Mouse (Mus musculus) embryonic facial prominence, embryonic 14.5 days (tissue): ENCODE data around the gene Dhps. TPM values are rescaled to one million over a fixed set of nuclear protein-coding genes. Genes with fewer than 3 reads are reported as not detected.

Source experiments
- ATAC-seq: fragments of 200-750 bp; cut with Nextera tagmentation; 2 replicates; pipeline ENCODE4 v1.8.0; 2017; ENCODE audit warnings: low read depth, moderate number of reproducible peaks, moderate TSS enrichment
- DNase-seq: peaks from one replicate; pipeline ENCODE4 v3.0.0-alpha.2; 2015; ENCODE audit warnings: low spot score
- H3K27ac ChIP-seq: fragments of 300-500 bp; sonication (generic); replicated peaks from 2 replicates; pipeline ENCODE4 v1.5.1; 2014; ENCODE audit warnings: low read depth, mild to moderate bottlenecking, low read length, moderate library complexity
- H3K27me3 ChIP-seq: fragments of 300-500 bp; sonication (generic); replicated peaks from 2 replicates; pipeline ENCODE4 v1.6.1; 2014; ENCODE audit warnings: low read length; ENCODE audit not compliant: control insufficient read depth, insufficient read depth
- H3K36me3 ChIP-seq: fragments of 300-500 bp; sonication (generic); 2 replicates; pipeline ENCODE4 v1.6.1; 2014; ENCODE audit warnings: low read length, mixed read lengths; ENCODE audit not compliant: control insufficient read depth, insufficient read depth
- H3K4me1 ChIP-seq: fragments of 300-500 bp; sonication (generic); 2 replicates; pipeline ENCODE4 v1.6.1; 2014; ENCODE audit warnings: antibody characterized with exemption, low read length; ENCODE audit not compliant: control insufficient read depth, insufficient read depth
- H3K4me2 ChIP-seq: fragments of 300-500 bp; sonication (generic); 2 replicates; pipeline ENCODE4 v1.6.1; 2014; ENCODE audit warnings: low read depth, mild to moderate bottlenecking, low read length, moderate library complexity, mixed read lengths
- H3K4me3 ChIP-seq: fragments of 300-500 bp; sonication (generic); 2 replicates; pipeline ENCODE4 v1.5.1; 2014; ENCODE audit warnings: low read depth, mild to moderate bottlenecking, low read length
- H3K9ac ChIP-seq: fragments of 300-500 bp; sonication (generic); 2 replicates; pipeline ENCODE4 v1.6.1; 2014; ENCODE audit warnings: low read depth, mild to moderate bottlenecking, low read length, moderate library complexity, mixed read lengths
- H3K9me3 ChIP-seq: fragments of 300-500 bp; sonication (generic); 2 replicates; pipeline ENCODE4 v1.6.1; 2016; ENCODE audit warnings: low read length; ENCODE audit not compliant: control insufficient read depth
- WGBS: fragments of 180-500 bp; shearing (Covaris S2); extraction: QIAGEN DNeasy Blood & Tissue Kit; methylation state at CpG from one replicate; pipeline ENCODE4 v1.1.7; 2014; 5-methylcytosine and 5-hydroxymethylcytosine counted together
- polyA plus RNA-seq: library from polyadenylated mRNA; unstranded; fragments of >200 nt; fragmentation: Nextera tagmentation; extraction: Ambion mirVana; gene quantifications from 2 replicates; pipeline ENCODE4 v1.2.1, GENCODE M21; 2014

Gene Dhps
- polyA plus RNA-seq, 1 experiment from 2014 or later = 44.0 TPM

DNA sequence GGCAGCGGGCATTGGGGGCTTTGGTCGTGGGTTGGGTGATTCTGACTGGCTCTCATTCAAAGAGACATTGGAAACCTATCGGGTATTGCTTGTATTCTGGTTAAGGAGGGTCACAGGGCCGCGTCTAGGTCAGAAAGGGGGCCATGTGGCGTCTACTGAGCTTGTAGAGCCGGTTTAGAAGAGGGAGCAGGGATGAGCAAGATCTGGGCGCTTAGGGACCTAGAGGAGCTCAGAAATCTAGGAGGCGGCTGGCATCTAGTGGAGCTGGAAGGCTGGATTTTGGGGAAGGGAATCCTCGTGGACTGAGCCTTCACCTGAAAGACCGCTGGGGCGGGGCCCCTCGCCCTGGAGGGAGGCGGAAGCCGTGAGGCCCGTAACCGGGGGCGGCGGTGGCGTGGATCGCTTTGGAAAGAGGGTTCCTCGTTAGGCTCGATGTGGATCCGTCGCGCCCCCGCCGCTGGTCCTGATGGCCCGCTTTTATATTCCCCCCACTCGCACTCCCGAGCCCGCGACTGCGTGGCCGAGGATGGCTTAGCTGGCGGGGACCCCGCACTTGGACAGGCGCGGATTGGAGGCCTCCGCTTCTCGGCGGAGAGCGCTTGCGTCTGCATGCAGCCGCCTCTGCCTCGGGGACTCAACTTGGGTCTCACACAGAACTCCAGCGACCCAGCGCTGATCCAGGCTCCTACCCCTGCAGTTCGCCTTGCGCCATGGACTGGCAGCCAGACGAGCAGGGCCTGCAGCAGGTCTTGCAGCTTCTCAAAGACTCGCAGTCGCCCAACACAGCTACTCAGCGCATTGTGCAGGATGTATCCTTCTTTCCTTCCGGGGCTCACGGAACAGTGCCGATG lies 33.7 kb upstream of the Dhps start:
- H3K4me2 ChIP-seq = peak overlapping the region; percentile 91
- H3K9me3 ChIP-seq = no peaks in the 10 kb centered on the region
- 2% methylated on average over 41 of the region's 57 CpGs for WGBS
- ATAC-seq = peak; percentile 3; the same call in 1 of the 2 replicates
- peak overlapping the region; percentile 100 for H3K27ac ChIP-seq
- DNase-seq = peak; percentile 69
- peaks cover 41% of the 10 kb centered on the region for H3K36me3 ChIP-seq
- H3K9ac ChIP-seq = peak overlapping the region; percentile 87
- peak overlapping the region; percentile 80 for H3K4me3 ChIP-seq
- H3K4me1 ChIP-seq = peaks cover 18% of the 10 kb centered on the region
- no peaks in the 10 kb centered on the region for H3K27me3 ChIP-seq

DNA sequence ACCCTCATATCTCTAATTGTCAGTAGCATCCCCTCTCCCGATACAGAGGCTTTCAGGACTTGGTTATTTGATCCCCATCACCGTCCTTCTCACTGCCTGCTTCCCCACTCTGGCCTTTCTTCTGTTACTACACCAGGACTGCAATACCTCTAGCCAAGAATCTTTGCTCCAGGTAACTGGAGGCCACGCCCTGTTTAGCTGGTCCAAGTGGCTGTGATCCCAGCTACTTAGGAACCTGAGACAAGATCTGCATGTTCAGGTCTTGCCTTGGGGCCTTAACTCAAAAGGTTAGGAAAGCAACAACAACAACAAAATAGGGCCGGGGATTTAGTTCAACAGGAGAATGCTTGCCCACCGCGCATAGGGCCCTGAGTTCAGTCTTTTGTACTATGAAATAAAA lies 27.9 kb upstream of the Dhps start:
- Histone ChIP-seq H3K27me3 (no peaks in the 10 kb centered on the region), H3K27ac (no peak overlapping the region), H3K36me3 (peaks cover 87% of the 10 kb centered on the region), H3K9me3 (no peaks in the 10 kb centered on the region), H3K4me2 (no peak overlapping the region), H3K9ac (no peak overlapping the region), H3K4me3 (no peak overlapping the region), H3K4me1 (peaks cover 4% of the 10 kb centered on the region; the same call in 1 of the 2 replicates)
- ATAC-seq (no peak), DNase-seq (no peak)
- 86% methylated on average over 6 of the region's 6 CpGs for WGBS

DNA sequence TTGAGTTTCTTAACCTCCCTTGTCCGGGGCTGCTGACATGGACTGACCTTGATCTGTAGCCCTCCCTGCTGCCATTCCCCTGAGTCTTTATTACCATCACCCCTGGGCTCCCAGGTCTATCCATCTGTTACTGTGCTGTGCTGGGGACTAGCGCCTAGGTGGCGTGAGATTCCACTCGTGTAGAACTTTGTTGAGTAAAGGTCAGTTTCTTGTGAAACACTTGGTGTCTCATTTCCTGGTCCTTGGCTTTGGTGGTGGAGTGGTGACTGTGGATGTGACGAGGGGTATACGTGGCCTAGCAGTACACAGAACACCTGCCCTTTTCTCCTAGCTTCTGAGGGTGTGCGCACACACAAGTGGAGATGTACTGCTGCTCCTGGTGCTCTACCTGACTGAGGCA lies 14.2 kb upstream of the Dhps start:
- H3K27ac ChIP-seq = no peak overlapping the region
- no peak overlapping the region for H3K9ac ChIP-seq
- H3K4me2 ChIP-seq = no peak overlapping the region
- H3K4me3 ChIP-seq = no peak overlapping the region
- 84% methylated on average over 7 of the region's 7 CpGs for WGBS
- peaks cover 8% of the 10 kb centered on the region for H3K4me1 ChIP-seq
- H3K9me3 ChIP-seq = no peaks in the 10 kb centered on the region
- no peaks in the 10 kb centered on the region for H3K27me3 ChIP-seq
- no peak for ATAC-seq
- no peak for DNase-seq
- H3K36me3 ChIP-seq = peaks cover 45% of the 10 kb centered on the region

DNA sequence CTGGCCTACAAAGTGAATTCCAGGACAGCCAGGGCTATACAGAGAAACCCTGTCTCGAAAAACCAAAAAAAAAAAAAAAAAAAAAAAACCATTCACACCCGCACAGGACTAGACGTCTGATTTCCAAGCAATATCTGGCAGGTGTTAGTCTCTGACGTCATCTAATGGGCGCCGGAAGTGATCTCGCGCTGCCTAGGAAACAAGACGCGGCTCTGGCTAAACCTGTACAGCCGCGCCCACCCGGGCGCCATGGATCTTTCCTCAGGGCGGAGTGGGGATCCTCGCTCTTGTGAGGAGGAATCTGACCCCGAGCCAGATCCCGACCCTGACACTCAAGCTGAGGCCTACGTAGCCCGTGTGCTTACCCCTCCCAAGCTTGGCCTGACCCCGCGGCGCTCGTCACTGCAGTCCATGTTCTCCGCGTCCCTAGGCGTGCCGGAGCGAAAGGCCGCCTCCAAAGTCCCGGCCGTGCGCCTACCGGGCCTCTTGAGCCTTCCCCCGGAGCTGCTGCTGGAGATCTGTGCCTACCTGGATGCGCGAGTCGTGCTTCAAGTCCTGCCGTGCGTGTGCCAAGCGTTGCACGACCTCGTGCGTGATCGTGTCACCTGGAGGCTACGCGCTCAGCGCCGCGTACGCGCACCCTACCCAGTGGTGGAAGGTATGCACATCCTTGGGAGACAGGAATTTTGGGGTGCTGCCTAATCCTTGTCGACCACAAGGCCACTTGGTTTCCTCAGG lies 11.5 kb upstream of the Dhps start, which contains the start of gene Fbxw9:
Gene Fbxw9, plus strand, starts transcription at position 177 of the 738 bp plus-strand sequence.
- H3K36me3 ChIP-seq = peaks cover 24% of the 10 kb centered on the region
- under 1% methylated on average over 45 of the region's 53 CpGs for WGBS
- ATAC-seq = peak; percentile 92
- DNase-seq = peak; percentile 95
- peak within 1 kb of the TSS; percentile 58 for H3K4me3 ChIP-seq
- peak within 1 kb of the TSS; percentile 91 for H3K4me2 ChIP-seq
- H3K27me3 ChIP-seq = no peaks in the 10 kb centered on the region
- peak within 1 kb of the TSS; percentile 44; the same call in 1 of the 2 replicates for H3K27ac ChIP-seq
- H3K4me1 ChIP-seq = peaks cover 8% of the 10 kb centered on the region
- peak within 1 kb of the TSS; percentile 66 for H3K9ac ChIP-seq
- H3K9me3 ChIP-seq = no peaks in the 10 kb centered on the region

DNA sequence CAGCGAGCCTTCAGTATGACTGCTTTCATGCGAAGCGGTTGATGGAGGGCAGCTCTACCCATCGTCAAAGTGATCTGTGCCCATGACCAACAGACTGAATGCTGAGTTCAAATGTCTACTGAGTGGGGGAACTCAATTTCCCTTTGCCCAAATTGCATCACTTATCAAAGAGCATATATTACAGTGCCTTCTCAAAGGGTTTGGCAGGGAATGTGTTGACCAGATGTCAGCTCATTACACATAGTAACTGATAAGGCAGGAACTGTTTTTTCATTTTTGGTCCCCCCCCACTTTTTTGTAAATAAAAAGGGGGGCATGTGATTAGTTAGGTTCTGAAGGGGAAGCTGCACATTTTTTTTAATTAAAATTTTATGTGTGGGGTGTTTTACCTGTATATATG lies 9.0 kb upstream of the Dhps start:
- Histone ChIP-seq H3K36me3 (peaks cover 30% of the 10 kb centered on the region), H3K27ac (no peak overlapping the region), H3K4me3 (no peak overlapping the region), H3K9ac (no peak overlapping the region), H3K9me3 (no peaks in the 10 kb centered on the region), H3K4me2 (no peak overlapping the region), H3K27me3 (no peaks in the 10 kb centered on the region), H3K4me1 (peaks cover 8% of the 10 kb centered on the region)
- ATAC-seq = no peak
- 92% methylated on average over 4 of the region's 4 CpGs for WGBS
- DNase-seq = no peak

DNA sequence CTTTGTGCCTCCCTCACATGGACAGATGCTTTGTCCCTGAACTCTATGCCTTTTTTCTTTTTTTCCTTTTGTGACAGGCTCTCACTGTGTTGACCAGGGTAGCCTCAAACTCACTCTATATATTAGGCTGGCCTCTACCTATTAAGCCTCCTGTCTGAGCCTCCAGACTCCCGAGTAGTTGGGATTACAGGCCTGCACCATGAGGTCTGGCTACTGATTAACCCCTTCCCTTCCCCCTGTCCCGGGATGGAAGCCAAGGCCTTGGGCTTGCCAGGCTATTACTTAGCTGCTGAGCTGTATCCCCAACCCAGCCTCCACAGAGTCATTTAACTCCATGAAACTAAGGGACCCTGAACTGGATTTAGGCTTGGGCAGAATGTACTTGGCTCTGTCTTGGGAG lies 6.3 kb upstream of the Dhps start:
- no peak for ATAC-seq
- H3K27me3 ChIP-seq = no peaks in the 10 kb centered on the region
- no peak overlapping the region for H3K9ac ChIP-seq
- 31% methylated on average over 2 of the region's 2 CpGs for WGBS
- H3K4me2 ChIP-seq = no peak overlapping the region
- H3K4me3 ChIP-seq = no peak overlapping the region
- H3K36me3 ChIP-seq = peaks cover 30% of the 10 kb centered on the region
- no peaks in the 10 kb centered on the region for H3K9me3 ChIP-seq
- DNase-seq = no peak
- H3K4me1 ChIP-seq = peaks cover 8% of the 10 kb centered on the region
- H3K27ac ChIP-seq = no peak overlapping the region

DNA sequence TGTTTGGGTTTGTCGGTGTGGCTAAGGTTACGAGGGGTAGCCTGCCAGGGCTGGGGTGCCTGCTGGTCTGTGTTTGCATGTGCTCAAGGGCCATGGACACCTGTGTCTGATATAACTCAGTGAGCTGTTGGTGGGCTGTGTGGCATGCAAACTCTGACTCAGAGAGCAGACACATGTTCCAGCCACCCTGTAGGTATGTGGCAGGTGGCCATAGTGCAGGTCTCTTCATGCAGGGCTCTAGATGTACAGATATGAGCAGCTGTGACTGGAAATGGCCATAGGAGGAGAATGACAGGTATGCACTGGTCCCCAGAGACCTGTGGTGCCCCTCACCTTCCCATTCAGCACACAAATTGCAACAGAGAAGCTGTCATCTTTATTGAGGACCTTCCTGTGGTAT lies 4.4 kb upstream of the Dhps start:
- H3K27me3 ChIP-seq = no peaks in the 10 kb centered on the region
- H3K9me3 ChIP-seq = no peaks in the 10 kb centered on the region
- no peak overlapping the region for H3K27ac ChIP-seq
- H3K4me2 ChIP-seq = no peak overlapping the region
- no peak overlapping the region for H3K9ac ChIP-seq
- H3K4me1 ChIP-seq = peaks cover 6% of the 10 kb centered on the region
- H3K4me3 ChIP-seq = no peak overlapping the region
- ATAC-seq (no peak), DNase-seq (no peak)
- H3K36me3 ChIP-seq = peaks cover 30% of the 10 kb centered on the region
- 83% methylated on average over 2 of the region's 2 CpGs for WGBS

DNA sequence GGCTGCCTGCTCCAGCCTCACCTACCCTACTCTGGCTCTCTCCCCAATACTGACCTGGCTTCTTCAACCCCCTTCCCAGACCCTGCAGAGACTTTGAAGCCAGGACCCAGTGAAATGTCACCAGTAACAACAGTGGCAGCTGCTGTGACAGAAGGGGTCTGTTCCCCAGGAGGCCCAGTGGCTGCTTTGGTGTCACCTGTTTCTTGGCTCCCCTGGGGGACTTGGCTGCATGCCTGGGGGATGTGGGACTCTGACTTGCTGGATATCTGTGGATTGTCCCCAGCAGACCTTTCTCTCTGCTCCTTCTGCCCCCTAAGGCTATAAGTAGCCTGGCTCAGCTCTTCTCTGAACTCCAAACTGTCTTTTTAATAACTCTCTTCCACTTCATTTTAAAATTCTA lies 3.6 kb upstream of the Dhps start, which contains the start of gene Gm5741:
Gene Gm5741, minus strand, starts transcription at position 1 of the 400 bp plus-strand sequence.
- no peak for DNase-seq
- no peak within 1 kb of the TSS for H3K4me3 ChIP-seq
- H3K9me3 ChIP-seq = no peaks in the 10 kb centered on the region
- no peak for ATAC-seq
- no peak within 1 kb of the TSS for H3K9ac ChIP-seq
- peaks cover 6% of the 10 kb centered on the region for H3K4me1 ChIP-seq
- peaks cover 30% of the 10 kb centered on the region for H3K36me3 ChIP-seq
- H3K4me2 ChIP-seq = no peak within 1 kb of the TSS
- no peak within 1 kb of the TSS for H3K27ac ChIP-seq
- no peaks in the 10 kb centered on the region for H3K27me3 ChIP-seq
